Mouse (Mus musculus): Measurements from ENCODE around the gene Creb3. TPM values are rescaled to one million over a fixed set of nuclear protein-coding genes. Genes with fewer than 3 reads are reported as not detected.

Creb3 gene
- polyA plus RNA-seq, 1 experiment: 133 TPM

DNA sequence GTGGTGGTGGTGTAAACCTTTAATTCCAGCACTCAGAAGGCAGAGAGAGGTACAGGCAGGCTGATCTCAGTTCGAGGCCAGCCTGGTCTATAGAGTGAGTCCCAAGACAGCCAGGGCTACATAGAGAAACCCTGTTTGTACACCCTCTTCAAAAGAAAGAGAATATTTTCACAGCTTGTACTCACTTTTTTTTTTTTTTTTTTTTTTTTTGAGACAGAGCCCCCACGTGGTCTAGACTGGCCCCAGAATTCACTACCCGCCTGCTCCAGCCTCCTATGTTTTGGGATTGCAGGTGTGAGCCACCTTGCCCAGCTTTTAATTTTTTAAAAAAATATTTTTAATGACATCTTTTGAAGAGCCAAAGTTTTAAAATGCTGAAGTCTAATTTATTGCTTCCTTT lies 42.0 kb downstream of the Creb3 start:
- WGBS: 58% methylated on average over 3 of the region's 3 CpGs
- Histone ChIP-seq H3K4me1 (ENCODE audit: control insufficient read depth, insufficient read depth, insufficient read length, low read length) (no peaks in the 10 kb centered on the region), H3K36me3 (ENCODE audit: control insufficient read depth, insufficient read depth, low read length) (no peaks in the 10 kb centered on the region), H3K27ac (ENCODE audit: insufficient read depth, low read depth, low read length) (no peak overlapping the region), H3K27me3 (ENCODE audit: control insufficient read depth, insufficient read depth, low read length) (no peaks in the 10 kb centered on the region; the same call in 1 of the 2 replicates), H3K4me3 (ENCODE audit: low read depth, low read length) (no peak overlapping the region)
- TF ChIP-seq CTCF (IDR thresholded peaks at IDR 0.05; ENCODE audit: extremely low read depth, insufficient read length, insufficient replicate concordance, low read depth, low read length) (no peak), POLR2A (IDR thresholded peaks at IDR 0.05; ENCODE audit: low read depth, low read length) (no peak)

GRCm38 (mm10) chr4:43604751-43605685 lies 42.9 kb downstream of the Creb3 start:
- no peaks in the 10 kb centered on the region; the same call in 1 of the 2 replicates for H3K27me3 ChIP-seq (ENCODE audit: control insufficient read depth, insufficient read depth, low read length)
- no peaks in the 10 kb centered on the region for H3K4me1 ChIP-seq (ENCODE audit: control insufficient read depth, insufficient read depth, insufficient read length, low read length)
- no peak overlapping the region for H3K4me3 ChIP-seq (ENCODE audit: low read depth, low read length)
- no peak for TF ChIP-seq CTCF (IDR thresholded peaks at IDR 0.05; ENCODE audit: extremely low read depth, insufficient read length, insufficient replicate concordance, low read depth, low read length)
- no peak for TF ChIP-seq POLR2A (IDR thresholded peaks at IDR 0.05; ENCODE audit: low read depth, low read length)
- H3K36me3 ChIP-seq (ENCODE audit: control insufficient read depth, insufficient read depth, low read length): no peaks in the 10 kb centered on the region
- no peak overlapping the region for H3K27ac ChIP-seq (ENCODE audit: insufficient read depth, low read depth, low read length)
- 39% methylated on average over 9 of the region's 9 CpGs for WGBS

DNA sequence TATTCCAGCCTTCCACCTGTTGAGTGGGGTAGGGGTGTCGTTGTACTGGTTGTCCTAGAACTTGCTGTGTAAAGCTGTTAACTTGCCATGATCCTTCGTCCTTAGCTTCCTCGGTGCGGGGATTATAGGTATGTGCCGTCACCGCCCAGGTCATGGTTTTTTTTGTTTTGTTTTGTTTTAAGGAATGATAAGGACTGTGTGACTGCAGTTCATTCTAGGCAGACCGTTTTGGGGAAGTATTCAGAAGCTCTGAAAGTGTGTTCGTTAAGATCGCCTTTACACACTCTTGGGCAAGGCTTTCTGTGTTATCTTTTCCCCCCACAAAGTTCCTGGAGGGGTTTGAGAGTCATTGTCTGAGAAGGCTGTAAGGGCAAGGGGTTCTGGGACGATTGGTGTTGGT lies 50.4 kb downstream of the Creb3 start:
- Histone ChIP-seq H3K27ac (ENCODE audit: insufficient read depth, low read depth, low read length) (no peak overlapping the region), H3K4me3 (ENCODE audit: low read depth, low read length) (no peak overlapping the region), H3K36me3 (ENCODE audit: control insufficient read depth, insufficient read depth, low read length) (no peaks in the 10 kb centered on the region), H3K27me3 (ENCODE audit: control insufficient read depth, insufficient read depth, low read length) (no peaks in the 10 kb centered on the region; the same call in 1 of the 2 replicates), H3K4me1 (ENCODE audit: control insufficient read depth, insufficient read depth, insufficient read length, low read length) (no peaks in the 10 kb centered on the region)
- WGBS: 37% methylated on average over 10 of the region's 10 CpGs
- TF ChIP-seq CTCF (IDR thresholded peaks at IDR 0.05; ENCODE audit: extremely low read depth, insufficient read length, insufficient replicate concordance, low read depth, low read length) (no peak), POLR2A (IDR thresholded peaks at IDR 0.05; ENCODE audit: low read depth, low read length) (no peak)

GRCm38 (mm10) chr4:43613060-43613730 lies 51.1 kb downstream of the Creb3 start:
- Histone ChIP-seq H3K27ac (ENCODE audit: insufficient read depth, low read depth, low read length) (no peak overlapping the region), H3K36me3 (ENCODE audit: control insufficient read depth, insufficient read depth, low read length) (no peaks in the 10 kb centered on the region), H3K4me1 (ENCODE audit: control insufficient read depth, insufficient read depth, insufficient read length, low read length) (no peaks in the 10 kb centered on the region), H3K27me3 (ENCODE audit: control insufficient read depth, insufficient read depth, low read length) (no peaks in the 10 kb centered on the region; the same call in 1 of the 2 replicates), H3K4me3 (ENCODE audit: low read depth, low read length) (no peak overlapping the region)
- TF ChIP-seq POLR2A (IDR thresholded peaks at IDR 0.05; ENCODE audit: low read depth, low read length) (no peak), CTCF (IDR thresholded peaks at IDR 0.05; ENCODE audit: extremely low read depth, insufficient read length, insufficient replicate concordance, low read depth, low read length) (no peak)
- WGBS: 41% methylated on average over 3 of the region's 3 CpGs

Other genes starting within 250 kb of the Creb3 start
- gene Rusc2, start 180.4 kb upstream of the Creb3 start, polyA plus RNA-seq (2012; rRNA removed): 9.4 and 11.2 TPM in 2 replicates
- gene Fam166b, start 133.2 kb upstream of the Creb3 start, polyA plus RNA-seq (2012; rRNA removed): 0.24 TPM in 1 of 2 replicates, not detected in the other
- gene Tesk1, start 120.4 kb upstream of the Creb3 start, polyA plus RNA-seq (2012; rRNA removed): 45.8 and 77.6 TPM in 2 replicates
- 2.8 and 11.4 TPM in 2 replicates for gene Cd72, start 107.7 kb upstream of the Creb3 start, polyA plus RNA-seq (2012; rRNA removed)
- gene Sit1, start 78.6 kb upstream of the Creb3 start, polyA plus RNA-seq (2012; rRNA removed): 0.96 and 1.9 TPM in 2 replicates
- 365 and 503 TPM in 2 replicates for gene Ccdc107, start 69.4 kb upstream of the Creb3 start, polyA plus RNA-seq (2012; rRNA removed)
- gene Arhgef39, start 62.6 kb upstream of the Creb3 start, polyA plus RNA-seq (2012; rRNA removed): 21.6 and 38.3 TPM in 2 replicates
- 36.6 and 47.7 TPM in 2 replicates for gene Car9, start 55.4 kb upstream of the Creb3 start, polyA plus RNA-seq (2012; rRNA removed)
- gene Tpm2, start 38.6 kb upstream of the Creb3 start, polyA plus RNA-seq (2012; rRNA removed): 31.6 and 37.0 TPM in 2 replicates
- gene Tln1, start 359 bp downstream of the Creb3 start, polyA plus RNA-seq (2012; rRNA removed): 47.2 and 78.0 TPM in 2 replicates
- gene Rgp1, start 16.4 kb downstream of the Creb3 start, polyA plus RNA-seq (2012; rRNA removed): 20.2 and 31.9 TPM in 2 replicates
- gene Gba2, start 16.5 kb downstream of the Creb3 start, polyA plus RNA-seq (2012; rRNA removed): 5.3 and 7.6 TPM in 2 replicates
- gene Msmp, start 22.2 kb downstream of the Creb3 start, polyA plus RNA-seq (2012; rRNA removed): not detected in 2 replicates
- gene Npr2, start 69.6 kb downstream of the Creb3 start, polyA plus RNA-seq (2012; rRNA removed): 5.8 and 6.3 TPM in 2 replicates
- 0.39 and 0.63 TPM in 2 replicates for gene Spag8, start 91.3 kb downstream of the Creb3 start, polyA plus RNA-seq (2012; rRNA removed)
- 59.9 and 73.8 TPM in 2 replicates for gene Hint2, start 94.1 kb downstream of the Creb3 start, polyA plus RNA-seq (2012; rRNA removed)
- gene Tmem8b, start 106.6 kb downstream of the Creb3 start, polyA plus RNA-seq (2012; rRNA removed): 3.0 and 4.3 TPM in 2 replicates
- gene Fam221b, start 106.8 kb downstream of the Creb3 start, polyA plus RNA-seq (2012; rRNA removed): not detected in 2 replicates
- gene Olfr70, start 138.5 kb downstream of the Creb3 start, polyA plus RNA-seq (2012; rRNA removed): not detected in 2 replicates
- gene Olfr71, start 147.9 kb downstream of the Creb3 start, polyA plus RNA-seq (2012; rRNA removed): not detected in 2 replicates
- gene Hrct1, start 164.9 kb downstream of the Creb3 start, polyA plus RNA-seq (2012; rRNA removed): 1.0 and 2.0 TPM in 2 replicates
- 0.28 and 1.1 TPM in 2 replicates for gene Spaar, start 167.7 kb downstream of the Creb3 start, polyA plus RNA-seq (2012; rRNA removed)
- not detected in 2 replicates for gene Olfr159, start 208.7 kb downstream of the Creb3 start, polyA plus RNA-seq (2012; rRNA removed)